Mouse (Mus musculus): Measurements from ENCODE around the gene Dtx2.

Dtx2 gene

DNA sequence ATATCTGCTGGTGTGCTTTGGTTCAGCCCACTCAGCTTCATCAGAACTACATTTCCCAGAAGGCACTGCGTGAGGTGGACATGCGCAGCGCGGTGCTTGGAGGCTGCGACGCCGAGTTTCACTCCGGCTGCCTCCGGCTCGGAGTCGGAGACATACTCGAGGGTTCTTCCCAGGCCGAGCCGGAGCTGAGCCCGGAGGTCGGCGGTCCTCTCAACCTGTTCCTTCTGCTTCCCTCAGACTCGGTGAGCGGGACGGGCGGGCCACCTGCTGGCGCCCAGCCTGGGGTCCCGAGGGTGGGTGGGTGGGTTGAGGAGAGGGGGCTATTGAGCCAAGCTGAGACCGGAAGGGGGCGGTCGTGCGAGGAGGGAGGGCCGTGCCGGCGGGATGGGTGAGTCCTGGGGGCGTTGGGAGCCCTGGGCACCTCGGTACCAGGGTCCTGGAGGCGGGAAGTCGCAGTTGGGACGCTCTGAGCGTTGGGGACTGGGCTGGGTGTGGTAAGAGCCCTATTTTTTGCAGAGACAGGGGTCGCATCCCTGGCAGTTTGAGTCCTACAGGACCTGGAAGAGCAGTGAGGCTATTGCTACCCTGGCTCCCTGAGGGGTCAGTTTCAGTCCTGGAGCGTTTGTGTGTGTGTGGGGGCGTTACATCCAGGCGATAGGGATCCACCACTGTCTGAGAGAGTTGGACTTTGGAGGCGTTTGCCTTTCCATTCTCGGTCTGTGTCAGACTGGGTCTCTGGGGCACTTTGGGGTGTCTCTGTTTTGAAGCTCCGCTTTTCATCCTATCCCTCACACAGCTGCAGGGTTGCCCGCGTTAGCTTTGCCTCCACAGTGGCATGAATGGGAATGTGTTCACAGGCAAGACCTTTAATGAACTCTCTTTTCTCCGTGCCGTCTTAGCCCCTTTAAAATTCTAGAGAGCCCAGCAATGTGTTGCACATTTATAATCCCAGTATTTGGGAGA is at the start of gene Dtx2:
Gene Dtx2 (plus strand): TSS at position 76 of the 963 bp plus-strand sequence.
- DNase-seq = peak; percentile 96

DNA sequence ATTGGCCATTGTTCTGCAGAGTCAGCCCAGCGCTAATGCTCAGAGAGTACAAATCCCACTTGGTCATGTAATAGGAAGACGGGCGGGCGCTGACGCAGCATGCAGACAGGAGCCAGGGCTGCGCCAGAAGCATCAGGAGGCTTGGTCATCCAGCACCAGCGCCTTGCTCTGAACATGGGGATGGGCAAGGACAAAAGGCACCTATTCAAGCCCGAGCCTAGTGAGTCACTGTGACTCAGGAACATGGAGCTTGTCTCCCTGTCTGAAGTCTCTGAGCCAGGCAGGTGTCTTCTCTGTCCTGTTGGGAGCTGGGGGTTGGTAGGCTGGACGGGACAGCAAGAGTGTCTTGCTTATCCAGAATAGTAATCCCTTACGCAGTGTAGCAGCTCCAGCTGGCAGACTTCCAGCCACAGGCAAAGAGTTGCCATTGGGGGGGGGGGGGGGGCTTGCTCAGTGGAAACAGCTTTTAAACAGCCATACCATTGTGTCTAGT is 48.6 kb upstream of the Dtx2 start:
- DNase-seq = no peak

DNA sequence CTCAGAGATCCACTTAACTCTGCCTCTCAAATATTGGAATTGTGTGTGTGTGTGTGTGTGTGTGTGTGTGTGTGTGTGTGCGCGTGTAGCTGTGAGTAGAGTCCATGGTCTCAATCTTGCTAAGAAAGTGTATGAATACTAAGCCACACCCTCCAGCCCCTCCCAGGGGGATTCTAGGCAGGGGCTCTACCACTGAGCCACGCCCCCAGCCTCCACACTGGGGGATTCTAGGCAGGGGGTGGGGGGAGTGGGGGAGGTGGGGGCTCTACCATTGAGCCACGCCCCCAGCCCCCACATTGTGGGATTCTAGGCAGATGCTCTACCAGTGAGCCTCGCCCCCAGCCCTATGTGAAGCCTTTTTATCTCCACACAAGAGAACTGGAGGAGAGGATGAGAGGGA is 48.0 kb upstream of the Dtx2 start:
- no peak for DNase-seq

DNA sequence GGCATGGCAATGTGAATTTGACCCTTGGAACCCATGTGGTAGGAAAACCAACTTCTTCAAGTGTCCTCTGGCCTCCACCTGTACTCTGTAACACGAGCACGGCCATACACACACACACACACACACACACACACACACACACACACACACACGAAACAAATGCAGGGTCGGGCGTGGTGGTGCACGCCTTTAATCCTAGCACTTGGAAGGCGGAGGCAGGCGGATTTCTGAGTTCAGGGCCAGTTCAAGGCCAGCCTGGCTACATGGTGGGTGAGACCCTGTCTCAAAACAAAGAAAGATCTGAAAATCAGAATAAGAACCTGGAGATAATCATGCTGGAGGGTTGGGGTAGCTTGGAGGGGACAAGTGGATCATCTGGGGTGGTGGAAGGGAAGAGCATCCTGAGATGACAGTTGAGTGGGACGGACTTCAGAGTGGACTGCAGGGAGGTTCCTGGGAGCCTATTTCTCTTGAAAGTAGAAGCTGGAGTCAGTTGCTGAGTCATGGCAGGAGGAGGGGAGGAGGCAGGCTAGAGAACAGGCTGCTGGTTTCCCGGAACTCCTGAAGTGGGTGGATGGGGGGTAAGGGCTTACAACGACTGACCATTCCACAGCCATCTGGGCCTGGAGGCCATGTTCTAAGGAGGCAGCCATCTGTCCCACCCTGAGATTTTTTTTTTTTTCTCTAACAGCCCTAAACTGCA is 43.7 kb upstream of the Dtx2 start:
- peak; percentile 38 for DNase-seq

DNA sequence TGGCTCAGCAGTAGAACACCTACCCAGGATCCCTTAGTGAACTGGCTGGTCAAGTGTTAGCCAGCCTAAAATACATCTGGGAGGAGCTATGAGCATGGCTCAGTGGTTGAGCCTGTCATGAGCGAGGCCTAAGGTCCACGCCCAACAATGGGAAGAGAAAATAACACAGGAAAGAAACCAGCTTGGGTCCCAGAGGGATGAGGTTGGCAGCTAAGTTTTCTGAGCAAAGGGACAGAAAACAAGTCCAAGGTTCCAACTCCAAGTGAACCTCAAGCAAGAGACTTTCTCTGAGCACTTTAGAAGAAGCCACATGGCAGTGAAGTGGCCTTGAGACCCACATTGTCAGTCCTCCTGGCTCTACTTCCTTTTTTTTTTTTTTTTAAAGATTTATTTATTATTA is 42.9 kb upstream of the Dtx2 start:
- DNase-seq = no peak

DNA sequence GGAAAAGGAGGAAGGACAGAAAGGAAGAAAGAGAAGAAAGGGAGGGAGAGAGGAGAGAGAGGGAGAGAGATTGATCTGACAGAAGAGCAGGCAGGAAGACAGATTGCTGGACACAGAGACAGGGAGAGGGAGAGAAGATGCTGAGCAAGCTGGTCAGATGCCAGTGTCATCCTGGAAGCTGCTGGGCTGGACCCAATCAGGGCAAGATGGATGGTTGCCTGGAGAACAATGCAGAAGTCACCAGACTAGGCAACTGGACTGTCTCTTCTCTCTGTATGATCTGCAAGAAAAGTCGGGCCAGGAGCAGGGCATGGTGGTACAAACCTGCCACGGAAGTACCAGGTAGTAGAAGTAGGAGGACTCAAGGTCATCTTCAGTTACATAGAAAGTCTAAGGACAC is 41.8 kb upstream of the Dtx2 start:
- DNase-seq = no peak

DNA sequence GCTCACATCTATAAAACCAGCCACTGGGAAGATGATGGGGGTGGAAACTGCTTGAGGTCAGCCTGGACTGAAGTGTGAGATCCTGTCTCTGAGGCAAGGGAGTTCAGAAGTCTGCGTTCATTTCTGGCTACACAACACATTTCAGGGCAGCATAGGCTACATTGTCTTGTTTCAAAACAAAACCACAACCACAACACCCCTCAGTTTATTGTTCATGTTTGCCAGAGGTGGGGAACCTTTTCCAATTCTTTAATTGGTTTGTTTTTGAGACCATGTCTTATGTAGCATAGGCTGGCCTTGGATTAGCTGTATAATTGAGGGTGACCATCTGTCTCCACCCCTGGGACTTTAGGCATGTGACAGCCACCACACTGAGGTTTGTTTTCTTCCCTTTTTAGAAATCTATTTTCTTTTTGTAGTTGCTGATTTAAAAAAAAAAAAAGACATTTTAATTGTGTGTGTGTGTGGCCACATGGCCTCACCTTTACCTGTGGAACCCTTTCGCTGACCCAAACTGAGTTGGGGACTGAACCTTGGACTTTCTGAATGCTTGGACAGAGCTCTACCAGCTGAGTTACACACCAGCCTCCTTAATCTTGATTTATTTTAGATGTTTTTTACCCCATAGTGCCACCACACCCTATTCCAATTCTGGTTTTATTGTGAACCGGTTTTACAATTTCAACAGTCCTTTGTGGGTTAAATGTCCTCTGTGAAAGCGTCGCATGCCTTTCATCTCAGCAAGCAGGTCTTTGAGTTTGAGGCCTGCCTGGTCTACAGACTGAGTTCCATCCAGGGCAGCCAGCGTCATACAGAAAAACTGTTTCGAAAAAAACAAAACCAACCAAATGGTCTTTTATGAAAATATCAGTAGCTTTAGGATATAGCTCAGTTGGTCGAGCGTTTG is 38.0 kb upstream of the Dtx2 start:
- no peak for DNase-seq

DNA sequence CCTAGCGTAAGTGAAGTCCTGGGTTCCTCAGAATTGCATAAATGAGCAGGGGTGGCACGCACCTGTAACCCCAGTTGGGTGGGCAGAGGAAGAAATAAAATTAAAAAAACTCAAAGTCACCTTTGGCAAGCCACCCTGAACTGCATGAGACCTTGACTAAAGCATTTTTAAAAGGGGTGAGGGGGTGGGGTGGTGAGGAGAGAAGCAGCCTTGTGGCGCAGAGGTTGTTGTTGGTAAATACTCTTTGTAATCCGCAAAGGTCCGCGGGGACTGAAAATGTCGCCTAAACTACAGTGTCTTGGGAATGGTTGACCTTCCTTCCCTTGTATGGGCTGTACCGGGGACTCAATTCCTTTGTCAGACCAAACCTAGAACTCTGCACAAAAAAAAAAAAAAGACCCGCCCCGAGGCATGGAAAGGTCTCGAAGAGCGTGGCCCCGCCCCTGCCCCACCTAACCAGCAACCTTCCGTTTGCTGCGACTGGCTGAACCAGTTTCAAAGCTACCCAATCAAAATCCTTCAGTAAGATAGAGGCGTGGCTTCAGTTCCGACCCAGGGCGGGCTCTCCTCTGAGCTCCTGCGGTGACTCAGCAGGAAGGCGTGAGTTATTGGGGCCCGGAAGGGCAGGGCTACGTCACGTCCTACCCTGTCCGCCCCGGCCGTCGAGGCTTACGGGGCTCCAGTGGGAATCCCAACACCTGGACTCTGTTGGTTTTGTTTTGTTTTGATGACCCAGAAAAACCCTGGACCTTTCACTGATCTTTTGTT is 37.2 kb upstream of the Dtx2 start:
- DNase-seq = peak; percentile 99

DNA sequence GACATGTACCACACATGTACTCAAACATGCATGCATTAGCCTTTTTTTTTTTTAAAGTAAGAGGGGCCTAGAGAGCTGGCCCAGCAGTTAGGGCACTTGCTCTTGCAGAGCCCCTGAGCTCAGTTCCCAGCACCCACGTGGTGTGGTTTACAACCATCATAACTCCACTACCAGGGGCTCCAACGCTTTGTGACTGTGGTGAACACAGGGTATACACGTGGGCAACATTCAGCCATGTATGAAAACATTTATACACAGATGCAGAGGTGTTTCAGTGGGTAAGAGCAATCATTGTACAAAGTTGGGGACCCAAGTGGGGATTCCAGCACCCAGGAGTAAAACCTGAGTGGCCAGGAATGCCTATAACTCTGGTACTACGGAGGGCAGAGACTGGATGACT is 36.2 kb upstream of the Dtx2 start:
- DNase-seq = no peak

DNA sequence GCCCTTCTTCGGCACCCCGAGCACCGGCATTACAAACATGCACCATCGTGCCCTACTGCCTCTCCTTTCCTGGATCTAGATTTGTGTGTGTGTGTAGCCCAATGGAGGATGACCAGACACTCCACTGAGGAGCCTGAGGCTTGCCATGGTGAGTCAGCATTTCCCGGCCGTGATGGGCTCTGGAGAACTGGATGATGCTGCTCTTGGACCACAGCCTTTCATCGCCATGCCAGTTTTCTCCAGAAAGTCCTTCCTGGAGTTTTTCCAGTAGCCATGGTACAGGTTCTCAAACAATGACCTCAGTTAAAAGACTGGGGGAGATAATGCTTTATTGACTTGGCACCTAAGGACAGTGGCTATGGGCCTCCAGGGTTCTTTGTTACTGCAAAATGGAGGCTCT is 34.7 kb upstream of the Dtx2 start:
- no peak for DNase-seq

DNA sequence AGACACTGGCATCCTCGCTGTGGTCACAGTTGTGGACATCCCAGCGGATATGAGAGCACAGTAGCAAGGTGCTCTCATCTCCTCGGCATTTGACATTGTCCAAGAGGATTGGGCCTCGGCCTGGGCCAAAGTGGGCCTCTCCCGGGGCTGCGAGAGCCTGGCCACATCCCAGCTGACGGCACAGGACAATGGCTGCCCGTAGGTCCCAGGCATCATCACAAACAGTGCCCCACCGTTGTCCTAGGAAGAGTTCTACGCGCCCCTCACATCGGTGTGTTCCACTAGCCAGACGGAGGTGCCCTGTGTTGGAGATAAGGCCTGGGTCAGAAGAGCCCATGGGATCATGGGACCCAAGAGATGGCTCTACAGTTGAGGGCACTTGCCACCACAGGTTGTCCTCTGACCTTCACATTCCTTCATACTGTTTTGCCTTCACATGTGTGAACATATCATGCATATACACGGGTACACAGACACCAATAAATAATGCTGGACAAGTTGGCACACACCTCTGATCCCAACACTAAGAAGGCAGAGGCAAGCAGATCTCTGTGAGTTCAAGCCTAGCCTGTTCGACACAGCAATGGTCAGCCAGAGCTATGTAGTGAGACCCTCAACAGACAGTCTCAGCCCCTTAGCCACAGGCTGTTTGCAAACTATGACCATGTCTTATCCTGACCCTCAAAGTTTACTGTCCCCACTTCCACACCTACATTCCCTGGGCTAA is 33.5 kb upstream of the Dtx2 start:
- DNase-seq = no peak

DNA sequence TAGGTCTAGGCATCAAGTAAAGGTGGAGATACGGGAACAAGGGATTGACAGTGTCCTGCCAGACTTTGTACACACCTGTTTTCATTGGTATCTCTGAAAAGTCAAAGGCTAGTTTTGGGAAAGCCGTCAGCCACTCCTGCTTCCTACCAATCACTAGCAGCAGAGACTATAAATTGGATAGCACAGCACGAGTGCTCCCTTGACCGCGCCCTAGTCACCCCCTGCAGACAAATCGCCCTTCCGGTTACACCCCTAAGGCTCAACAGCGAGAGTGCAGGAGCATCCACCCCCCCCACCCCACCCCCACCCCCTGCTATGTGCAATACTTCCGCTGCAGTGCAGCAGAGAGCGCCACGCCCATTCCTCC is 32.5 kb upstream of the Dtx2 start:
- DNase-seq = no peak

DNA sequence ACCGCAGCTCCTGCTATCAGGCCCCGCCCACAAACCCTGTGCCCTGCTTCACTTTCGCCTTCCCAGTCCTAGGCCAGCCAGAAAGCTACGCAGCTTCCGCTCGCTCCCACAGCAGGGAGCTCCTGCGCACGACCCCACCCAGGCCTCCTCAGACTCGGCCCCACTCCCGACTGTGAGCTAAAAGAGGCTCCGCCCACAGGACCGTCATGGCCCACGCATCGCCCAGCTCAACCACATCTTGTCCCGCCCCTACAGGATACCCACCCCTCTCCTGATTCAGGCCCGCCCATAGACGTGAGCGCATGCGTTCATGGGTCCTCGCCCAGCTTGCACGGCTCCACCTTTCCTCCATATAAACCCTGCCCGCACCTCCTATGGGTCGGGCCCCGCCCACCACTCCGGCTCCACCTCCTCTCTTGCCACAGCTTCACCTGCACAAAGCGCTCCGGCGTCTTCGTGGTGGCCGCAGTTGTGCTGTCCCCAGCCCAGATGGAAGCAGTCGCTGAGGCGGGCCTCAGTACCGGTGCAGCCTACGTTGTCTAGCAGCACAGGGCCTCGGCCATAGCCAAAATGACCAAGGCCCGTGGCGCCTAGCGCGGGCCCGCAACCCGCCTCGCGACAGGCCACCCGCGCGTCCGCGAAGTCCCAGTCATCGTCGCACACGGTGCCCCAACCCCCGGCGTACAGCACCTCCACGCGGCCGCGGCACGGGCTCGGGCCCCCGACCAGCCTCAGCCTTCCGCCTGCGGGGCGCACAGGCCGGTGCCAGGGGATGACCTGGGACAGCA is 31.9 kb upstream of the Dtx2 start:
- peak; percentile 100 for DNase-seq

DNA sequence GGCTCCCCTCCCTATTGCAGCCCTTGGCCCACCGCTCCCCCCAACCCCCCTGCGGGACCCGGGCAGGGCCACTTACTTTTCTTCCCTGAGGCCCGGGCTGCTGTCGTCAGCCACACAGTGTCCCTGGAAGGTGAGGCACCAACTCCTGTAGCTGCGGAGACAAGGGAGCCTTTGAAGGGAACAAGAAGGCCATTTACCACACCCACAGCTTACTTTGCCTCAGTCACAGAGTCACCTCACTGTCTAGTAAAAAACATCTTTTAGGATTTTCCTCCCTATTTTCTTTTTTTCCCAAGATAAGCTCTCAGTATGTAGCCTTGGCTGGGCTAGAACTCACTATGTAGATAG is 31.3 kb upstream of the Dtx2 start:
- DNase-seq = no peak

DNA sequence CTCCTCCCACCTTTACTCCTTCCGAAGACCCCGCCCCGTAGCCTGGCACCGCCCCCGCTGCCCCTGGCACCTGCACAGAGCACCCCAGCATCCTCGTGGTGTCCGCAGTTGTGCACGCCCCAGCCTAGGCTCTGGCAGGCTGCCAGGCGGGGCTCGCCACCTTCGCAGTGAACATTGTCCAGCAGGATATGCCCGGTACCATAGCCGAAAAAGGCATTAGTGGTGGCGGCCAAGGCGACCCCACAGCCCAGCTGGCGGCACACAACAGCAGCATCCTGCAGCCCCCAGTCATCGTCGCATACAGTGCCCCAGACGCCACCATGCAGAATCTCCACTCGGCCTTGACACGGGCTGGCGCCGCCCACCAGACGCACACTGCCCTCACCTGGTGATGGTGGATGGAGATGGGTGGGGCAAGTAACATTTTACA is 29.1 kb upstream of the Dtx2 start:
- peak; percentile 53 for DNase-seq

DNA sequence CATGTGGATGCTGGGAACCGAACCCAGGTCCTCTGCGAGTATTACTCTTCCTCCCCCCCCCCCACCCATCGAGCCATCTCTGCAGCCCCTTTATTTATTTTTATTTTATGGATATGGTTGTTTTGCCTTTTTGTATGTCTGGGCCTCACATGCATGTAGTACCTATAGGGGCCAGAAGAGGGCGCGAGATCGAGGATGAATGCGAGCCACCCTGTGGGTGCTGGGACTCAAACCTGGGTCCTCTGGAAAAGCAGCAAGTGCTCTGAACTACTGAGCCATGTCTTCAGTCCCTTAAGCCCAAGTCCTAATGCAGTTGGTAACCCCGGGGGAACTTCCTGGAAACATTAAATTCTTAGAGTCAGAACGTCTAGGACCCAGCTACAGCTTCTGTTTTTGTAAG is 27.7 kb upstream of the Dtx2 start:
- no peak for DNase-seq

DNA sequence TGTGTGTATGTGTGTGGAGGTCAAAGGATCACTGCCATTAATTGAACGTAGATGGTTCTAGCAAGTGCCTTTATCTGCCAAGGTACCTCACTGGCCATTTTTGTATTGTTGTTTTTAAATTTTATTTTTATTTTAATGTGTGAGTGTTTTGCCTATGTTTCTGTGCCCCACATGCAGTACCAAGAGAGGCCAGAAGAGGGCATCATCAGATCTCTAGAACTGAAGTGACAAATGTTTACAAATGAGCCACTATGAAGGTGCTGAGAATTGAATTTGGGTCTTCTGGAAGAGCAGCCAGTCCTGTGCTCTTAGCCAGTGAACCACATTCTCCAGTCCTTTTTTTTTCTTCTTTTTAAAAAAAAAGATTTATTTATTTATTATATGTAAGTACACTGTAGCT is 25.8 kb upstream of the Dtx2 start:
- DNase-seq = peak; percentile 74

DNA sequence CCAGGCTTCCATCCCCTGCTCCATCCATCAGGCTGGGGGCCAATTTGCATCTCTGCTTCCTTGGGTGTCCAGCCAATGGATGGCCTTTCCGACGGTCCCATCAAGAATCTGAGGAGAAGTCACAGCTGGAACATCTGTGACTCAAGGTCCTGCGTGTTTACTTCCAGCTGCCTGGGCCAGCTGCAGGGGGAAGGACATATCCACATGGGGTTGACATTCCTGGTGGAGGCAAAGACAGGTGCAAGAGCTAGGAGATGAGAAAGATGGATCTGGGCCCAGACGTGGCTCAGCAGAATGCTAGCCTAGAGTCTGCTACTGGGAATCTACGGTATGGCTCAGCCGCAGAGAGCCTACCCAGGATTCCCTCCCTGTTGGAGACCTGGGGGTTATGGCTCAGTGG is 24.4 kb upstream of the Dtx2 start:
- DNase-seq = no peak

DNA sequence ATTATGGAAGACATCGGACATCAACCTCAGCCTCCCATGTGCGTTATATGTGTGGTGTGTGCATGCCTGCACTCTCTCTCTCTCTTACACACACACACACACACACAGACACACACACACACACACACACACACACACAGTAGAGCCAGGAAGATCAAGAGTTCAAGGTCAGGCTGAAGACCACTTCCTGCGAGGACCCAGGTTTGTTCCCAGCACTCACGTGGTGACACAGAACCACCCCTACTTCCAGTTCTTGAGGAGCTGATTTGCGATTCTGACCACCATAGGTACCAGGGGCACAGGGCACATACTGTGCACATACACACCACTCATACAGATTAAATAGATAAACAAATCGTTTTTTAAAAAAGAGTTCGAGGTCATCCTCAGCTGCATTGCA is 22.7 kb upstream of the Dtx2 start:
- DNase-seq = no peak

DNA sequence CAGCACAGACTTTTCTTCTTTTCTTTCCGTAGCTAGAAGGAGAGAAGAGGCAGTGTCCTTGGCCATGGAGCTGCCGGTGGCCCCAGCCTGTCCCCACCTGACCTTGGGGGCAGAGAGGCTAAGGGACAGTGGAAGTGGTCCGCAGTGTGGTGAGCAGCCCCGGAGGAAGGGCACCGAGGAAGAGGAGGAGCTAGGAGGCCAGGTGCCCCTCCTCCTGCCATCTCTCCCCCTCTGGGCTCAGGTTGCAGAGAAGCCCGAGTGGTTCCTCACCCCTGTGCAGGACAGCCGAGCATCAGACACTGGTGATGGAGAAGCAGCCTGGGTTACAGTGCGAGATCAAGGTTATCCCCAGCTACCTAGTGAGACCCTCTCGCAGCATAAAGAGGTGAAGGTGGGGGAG is 20.2 kb upstream of the Dtx2 start, which contains the start of gene Ssc4d:
Gene Ssc4d (minus strand): TSS at position 167 of the 400 bp plus-strand sequence.
- no peak for DNase-seq
